Mouse (Mus musculus) cortical plate, adult 2 months (tissue): ENCODE measurements around the gene Dbndd1.

Source experiments
- CTCF ChIP-seq: fragments of 200-500 bp; IDR thresholded peaks from 2 replicates; pipeline ENCODE4 v1.5.1; 2011; ENCODE audit warnings: mild to moderate bottlenecking, control low read depth, low read length; ENCODE audit not compliant: insufficient read depth; ENCODE audit errors: extremely low read depth
- POLR2A ChIP-seq: fragments of 200-500 bp; IDR thresholded peaks from 2 replicates; pipeline ENCODE4 v1.6.1; 2011; ENCODE audit warnings: mild to moderate bottlenecking, low read length, control low read depth; ENCODE audit not compliant: insufficient read depth; ENCODE audit errors: extremely low read depth

GRCm38 (mm10) chr8:123505695-123506094 lies 9.6 kb downstream of the Dbndd1 start:
- TF ChIP-seq CTCF (no peak), POLR2A (no peak)
